Mouse (Mus musculus) liver, embryonic 15.5 days (tissue): ENCODE measurements around the gene Gpatch2l. TPM values are rescaled to one million over a fixed set of nuclear protein-coding genes. Genes with fewer than 3 reads are reported as not detected.

Experiments
- ATAC-seq: fragments of 200-750 bp; cut with Nextera tagmentation; 2 replicates; pipeline ENCODE4 v1.8.0; 2017; ENCODE audit warnings: moderate number of reproducible peaks, mild to moderate bottlenecking, moderate library complexity; ENCODE audit not compliant: insufficient read depth
- H3K27ac ChIP-seq: fragments of 300-500 bp; sonication (generic); replicated peaks from 2 replicates; pipeline ENCODE4 v1.5.1; 2015; ENCODE audit warnings: mild to moderate bottlenecking, inconsistent platforms
- H3K27me3 ChIP-seq: fragments of 300-500 bp; sonication (generic); 2 replicates; pipeline ENCODE4 v1.6.1; 2015; ENCODE audit warnings: mild to moderate bottlenecking, inconsistent platforms
- H3K36me3 ChIP-seq: fragments of 300-500 bp; sonication (generic); replicated peaks from 2 replicates; pipeline ENCODE4 v1.6.1; 2015; ENCODE audit warnings: moderate library complexity, mild to moderate bottlenecking, inconsistent platforms
- H3K4me1 ChIP-seq: fragments of 300-500 bp; sonication (generic); replicated peaks from 2 replicates; pipeline ENCODE4 v1.6.1; 2015; ENCODE audit warnings: inconsistent platforms
- H3K4me2 ChIP-seq: fragments of 300-500 bp; sonication (generic); 2 replicates; pipeline ENCODE4 v1.6.1; 2015; ENCODE audit warnings: moderate library complexity, mild to moderate bottlenecking, inconsistent platforms
- H3K4me3 ChIP-seq: fragments of 300-500 bp; sonication (generic); replicated peaks from 2 replicates; pipeline ENCODE4 v1.5.1; 2015; ENCODE audit warnings: mild to moderate bottlenecking, inconsistent platforms
- H3K9ac ChIP-seq: fragments of 300-500 bp; sonication (generic); 2 replicates; pipeline ENCODE4 v1.6.1; 2015; ENCODE audit warnings: moderate library complexity, mild to moderate bottlenecking, inconsistent platforms
- H3K9me3 ChIP-seq: fragments of 300-500 bp; sonication (generic); replicated peaks from 2 replicates; pipeline ENCODE4 v1.6.1; 2016; ENCODE audit warnings: inconsistent platforms
- WGBS: fragments of 180-500 bp; shearing (Covaris S2); methylation state at CpG from one replicate; pipeline ENCODE4 v1.1.7; 2015; ENCODE audit warnings: mixed read lengths; ENCODE audit not compliant: insufficient replicate concordance; 5-methylcytosine and 5-hydroxymethylcytosine counted together
- polyA plus RNA-seq: library from polyadenylated mRNA; unstranded; fragments of >200 nt; fragmentation: Nextera tagmentation; extraction: Ambion mirVana; gene quantifications from 2 replicates; pipeline ENCODE4 v1.2.1, GENCODE M21; 2015

The Gpatch2l gene
- polyA plus RNA-seq, 1 experiment from 2014 or later: 6.0 TPM

GRCm38 (mm10) chr12:86280000-86280399, 38.3 kb downstream of the Gpatch2l start:
- no peak overlapping the region for H3K9ac ChIP-seq
- 80% methylated on average over 10 of the region's 10 CpGs for WGBS
- H3K27ac ChIP-seq: no peak overlapping the region
- H3K4me3 ChIP-seq: no peak overlapping the region
- H3K4me1 ChIP-seq: no peaks in the 10 kb centered on the region
- no peaks in the 10 kb centered on the region for H3K27me3 ChIP-seq
- H3K4me2 ChIP-seq: no peak overlapping the region
- H3K9me3 ChIP-seq: no peaks in the 10 kb centered on the region
- H3K36me3 ChIP-seq: peaks cover 28% of the 10 kb centered on the region
- no peak for ATAC-seq

DNA sequence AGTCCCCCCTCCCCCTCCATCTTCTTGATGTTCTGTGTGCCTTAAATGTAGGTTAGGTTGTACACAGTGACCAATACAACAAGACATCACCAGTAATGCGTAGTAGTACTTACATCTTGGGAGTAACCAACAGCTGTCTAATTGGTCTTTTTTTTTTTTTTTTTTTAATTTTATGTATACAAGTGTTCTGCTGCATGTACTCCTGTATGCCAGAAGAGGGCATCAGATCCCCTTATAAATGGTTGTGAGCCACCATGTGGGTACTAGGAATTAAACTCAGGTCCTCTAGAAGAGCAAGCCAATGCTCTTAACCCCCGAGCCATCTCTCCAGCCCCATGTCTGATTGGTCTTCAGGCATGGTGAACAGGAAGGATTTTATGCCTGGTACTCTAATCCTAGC, 44.0 kb downstream of the Gpatch2l start:
- Histone ChIP-seq H3K9me3 (no peaks in the 10 kb centered on the region), H3K4me2 (no peak overlapping the region), H3K4me1 (no peaks in the 10 kb centered on the region), H3K27ac (no peak overlapping the region), H3K4me3 (no peak overlapping the region), H3K9ac (no peak overlapping the region), H3K27me3 (no peaks in the 10 kb centered on the region), H3K36me3 (peaks cover 53% of the 10 kb centered on the region)
- ATAC-seq: no peak
- 75% methylated on average over 2 of the region's 2 CpGs for WGBS

DNA sequence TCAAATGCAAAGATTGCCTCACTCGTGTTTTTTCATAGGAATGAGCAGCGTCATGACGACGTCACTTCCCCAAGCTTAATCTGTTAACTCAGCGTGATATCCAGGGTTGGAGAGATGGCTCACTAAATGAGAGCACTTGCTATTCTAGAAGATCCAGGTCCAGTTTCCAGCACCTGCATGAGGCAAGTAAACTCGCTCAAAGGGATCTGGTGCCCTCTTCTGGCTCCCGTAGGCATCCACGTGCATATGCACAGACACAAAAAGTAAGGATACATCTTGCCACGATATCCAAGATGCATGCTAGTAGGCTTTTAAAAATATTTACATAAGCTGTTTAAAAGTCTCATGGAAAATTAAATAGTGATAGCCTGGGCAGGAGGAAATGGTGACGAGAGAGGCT, 55.8 kb downstream of the Gpatch2l start:
- ATAC-seq: no peak
- Histone ChIP-seq H3K9ac (no peak overlapping the region), H3K9me3 (no peaks in the 10 kb centered on the region), H3K27me3 (no peaks in the 10 kb centered on the region), H3K4me1 (no peaks in the 10 kb centered on the region), H3K27ac (no peak overlapping the region), H3K36me3 (no peaks in the 10 kb centered on the region), H3K4me3 (no peak overlapping the region), H3K4me2 (no peak overlapping the region)
- WGBS: 62% methylated on average over 10 of the region's 10 CpGs

GRCm38 (mm10) chr12:86302973-86303372, 61.3 kb downstream of the Gpatch2l start:
- Histone ChIP-seq H3K4me3 (no peak overlapping the region), H3K36me3 (no peaks in the 10 kb centered on the region), H3K9ac (no peak overlapping the region), H3K27me3 (no peaks in the 10 kb centered on the region), H3K4me2 (no peak overlapping the region), H3K9me3 (no peaks in the 10 kb centered on the region), H3K27ac (no peak overlapping the region), H3K4me1 (peaks cover 5% of the 10 kb centered on the region; the same call in 1 of the 2 replicates)
- ATAC-seq: no peak
- 75% methylated on average over 10 of the region's 10 CpGs for WGBS

- 26% methylated on average over 7 of the region's 7 CpGs for WGBS
- peaks cover 5% of the 10 kb centered on the region; the same call in 1 of the 2 replicates for H3K4me1 ChIP-seq
- peak overlapping the region; percentile 26; the same call in 1 of the 2 replicates for H3K4me3 ChIP-seq
- no peaks in the 10 kb centered on the region for H3K9me3 ChIP-seq
- no peaks in the 10 kb centered on the region for H3K36me3 ChIP-seq
- no peak overlapping the region for H3K9ac ChIP-seq
- H3K4me2 ChIP-seq: peak overlapping the region; percentile 54
- no peak overlapping the region for H3K27ac ChIP-seq
- no peaks in the 10 kb centered on the region for H3K27me3 ChIP-seq
- ATAC-seq: no peak
These were observed 63.4 kb downstream of the Gpatch2l start for GRCm38 (mm10) chr12:86305045-86305444.

DNA sequence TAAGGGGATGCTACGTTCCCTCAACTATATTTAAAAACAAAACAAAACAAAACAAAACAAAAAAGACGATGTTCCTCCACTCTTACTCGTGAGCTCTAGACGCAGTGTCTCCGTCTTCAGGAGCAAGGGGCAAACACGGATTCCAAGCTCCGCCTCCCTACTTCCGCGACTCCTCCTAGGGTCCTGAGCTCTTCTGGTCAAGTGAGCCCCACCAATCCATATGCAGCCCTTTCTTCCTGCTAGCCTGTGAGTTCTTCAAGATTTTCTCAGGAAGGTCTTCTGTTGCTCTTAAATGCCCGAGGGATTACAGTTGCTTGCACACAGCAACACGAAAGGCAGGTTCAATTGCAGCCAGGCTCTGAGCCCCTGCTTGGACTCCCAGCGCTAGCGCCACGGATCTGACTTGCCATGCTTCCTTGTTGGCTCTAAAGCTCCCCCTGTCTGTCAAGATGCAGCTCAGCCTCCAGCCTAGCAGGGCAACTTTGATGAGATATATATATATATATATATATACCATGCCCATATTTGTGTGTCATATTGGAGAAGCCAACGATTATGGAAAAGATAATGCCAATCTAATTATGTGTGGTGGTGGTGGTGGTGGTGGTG, 64.1 kb downstream of the Gpatch2l start:
- H3K4me1 ChIP-seq: peaks cover 5% of the 10 kb centered on the region; the same call in 1 of the 2 replicates
- no peak overlapping the region for H3K27ac ChIP-seq
- H3K36me3 ChIP-seq: no peaks in the 10 kb centered on the region
- WGBS: 12% methylated on average over 15 of the region's 15 CpGs
- no peak overlapping the region for H3K9ac ChIP-seq
- no peaks in the 10 kb centered on the region for H3K9me3 ChIP-seq
- no peak for ATAC-seq
- H3K27me3 ChIP-seq: no peaks in the 10 kb centered on the region
- H3K4me2 ChIP-seq: peak overlapping the region; percentile 54
- H3K4me3 ChIP-seq: peak overlapping the region; percentile 26; the same call in 1 of the 2 replicates

GRCm38 (mm10) chr12:86309474-86309873, 67.8 kb downstream of the Gpatch2l start:
- H3K9me3 ChIP-seq: no peaks in the 10 kb centered on the region
- no peak overlapping the region for H3K4me2 ChIP-seq
- H3K9ac ChIP-seq: no peak overlapping the region
- no peak overlapping the region for H3K27ac ChIP-seq
- H3K4me1 ChIP-seq: peaks cover 5% of the 10 kb centered on the region; the same call in 1 of the 2 replicates
- ATAC-seq: no peak
- H3K4me3 ChIP-seq: no peak overlapping the region
- no peaks in the 10 kb centered on the region for H3K36me3 ChIP-seq
- no peaks in the 10 kb centered on the region for H3K27me3 ChIP-seq
- 40% methylated on average over 10 of the region's 10 CpGs for WGBS

- ATAC-seq: no peak
- H3K27ac ChIP-seq: no peak overlapping the region
- 44% methylated on average over 4 of the region's 4 CpGs for WGBS
- no peak overlapping the region for H3K4me3 ChIP-seq
- H3K9me3 ChIP-seq: no peaks in the 10 kb centered on the region
- H3K4me1 ChIP-seq: peaks cover 5% of the 10 kb centered on the region; the same call in 1 of the 2 replicates
- H3K4me2 ChIP-seq: no peak overlapping the region
- H3K36me3 ChIP-seq: no peaks in the 10 kb centered on the region
- H3K27me3 ChIP-seq: no peaks in the 10 kb centered on the region
- H3K9ac ChIP-seq: no peak overlapping the region
These were observed 68.2 kb downstream of the Gpatch2l start for GRCm38 (mm10) chr12:86309902-86310301.

DNA sequence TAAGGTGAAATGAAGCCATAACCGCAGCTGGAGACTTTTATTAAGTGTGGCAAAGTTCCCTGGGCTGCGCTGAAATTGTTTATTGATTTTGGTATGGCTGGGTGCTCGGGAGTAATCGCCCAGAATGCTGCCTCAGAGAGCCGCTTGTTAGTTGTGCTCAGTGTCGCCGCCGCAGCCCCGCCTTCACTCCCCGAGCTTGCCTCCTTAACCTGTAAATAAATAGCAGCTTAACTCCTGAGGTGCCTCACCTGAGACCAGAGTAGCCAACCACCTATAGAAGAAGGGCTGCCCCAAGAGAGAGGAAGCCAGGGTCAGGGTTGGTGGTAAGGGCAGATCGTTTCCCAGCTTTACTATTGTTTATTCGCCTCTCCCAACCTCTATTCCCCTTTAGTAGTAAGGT, 79.0 kb downstream of the Gpatch2l start:
- Histone ChIP-seq H3K4me1 (no peaks in the 10 kb centered on the region), H3K9ac (no peak overlapping the region), H3K4me3 (no peak overlapping the region), H3K4me2 (peak overlapping the region; percentile 32), H3K36me3 (no peaks in the 10 kb centered on the region), H3K27ac (no peak overlapping the region), H3K9me3 (no peaks in the 10 kb centered on the region), H3K27me3 (no peaks in the 10 kb centered on the region)
- WGBS: 36% methylated on average over 12 of the region's 12 CpGs
- no peak for ATAC-seq

- Histone ChIP-seq H3K27ac (no peak overlapping the region), H3K4me2 (no peak overlapping the region), H3K9me3 (no peaks in the 10 kb centered on the region), H3K27me3 (no peaks in the 10 kb centered on the region), H3K4me1 (no peaks in the 10 kb centered on the region), H3K36me3 (no peaks in the 10 kb centered on the region), H3K4me3 (no peak overlapping the region), H3K9ac (no peak overlapping the region)
- ATAC-seq: no peak
- WGBS: 26% methylated on average over 3 of the region's 3 CpGs
These were observed 82.6 kb downstream of the Gpatch2l start for GRCm38 (mm10) chr12:86324297-86324696.

DNA sequence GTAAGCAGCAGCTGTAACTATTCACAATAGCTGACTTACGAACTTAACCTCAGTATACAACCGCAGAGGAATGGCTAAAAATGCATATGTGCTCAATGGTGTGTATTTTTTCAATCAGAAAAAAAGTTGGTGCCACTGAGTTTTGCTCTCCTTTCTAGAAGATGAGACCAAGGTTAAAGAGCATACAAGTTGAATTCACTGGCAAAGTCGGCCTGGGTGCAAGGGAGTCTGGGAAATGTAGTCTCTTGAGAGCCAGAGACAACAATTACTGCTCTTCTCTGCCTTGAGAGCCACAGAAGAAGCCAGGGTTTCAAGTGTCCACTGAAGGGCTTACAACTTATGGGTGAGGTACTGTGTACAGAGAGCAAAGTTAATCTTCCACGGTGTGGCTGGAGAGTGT, 88.2 kb downstream of the Gpatch2l start:
- Histone ChIP-seq H3K9ac (no peak overlapping the region), H3K27me3 (no peaks in the 10 kb centered on the region), H3K27ac (no peak overlapping the region), H3K9me3 (no peaks in the 10 kb centered on the region), H3K4me3 (no peak overlapping the region), H3K36me3 (no peaks in the 10 kb centered on the region), H3K4me2 (no peak overlapping the region), H3K4me1 (no peaks in the 10 kb centered on the region)
- WGBS: 47% methylated on average over 4 of the region's 4 CpGs
- ATAC-seq: no peak

DNA sequence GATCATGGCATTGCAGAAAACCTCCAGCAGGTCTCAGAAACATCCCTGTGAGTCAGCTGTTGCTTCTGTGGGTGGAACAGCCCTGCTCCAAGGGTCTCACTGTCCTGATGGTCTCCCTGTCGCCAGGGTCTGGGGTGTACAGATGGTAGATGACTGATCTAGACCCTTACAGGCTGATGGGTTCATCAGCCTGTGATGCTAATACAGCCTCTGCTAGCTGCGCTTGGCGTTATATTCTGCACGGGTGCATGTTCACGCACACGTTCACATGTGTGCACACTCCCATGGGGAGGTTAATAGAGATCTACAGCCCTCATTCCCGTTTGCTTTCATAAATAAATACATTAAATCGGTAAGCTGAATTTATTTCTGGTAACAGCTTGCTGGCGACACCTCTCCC, 89.0 kb downstream of the Gpatch2l start:
- Histone ChIP-seq H3K4me1 (no peaks in the 10 kb centered on the region), H3K36me3 (no peaks in the 10 kb centered on the region), H3K27ac (no peak overlapping the region), H3K27me3 (no peaks in the 10 kb centered on the region), H3K4me3 (no peak overlapping the region), H3K9ac (no peak overlapping the region), H3K4me2 (no peak overlapping the region), H3K9me3 (no peaks in the 10 kb centered on the region)
- no peak for ATAC-seq
- WGBS: 76% methylated on average over 9 of the region's 9 CpGs
